Mouse (Mus musculus) Patski (cell line): Measurements from ENCODE around the gene Fam186b. TPM values are rescaled to one million over a fixed set of nuclear protein-coding genes. Genes with fewer than 3 reads are reported as not detected.

ENCODE experiments used
- ATAC-seq: fragments of 100-300 bp; one replicate; pipeline ENCODE4 v1.8.0; 2021
- CTCF ChIA-PET: fragments of 350-600 bp; sonication (Branson Sonifier 250); formaldehyde crosslinking; loops from one replicate; lab custom pipeline; 2022; ENCODE audit warnings: inconsistent platforms; lab: Charles Lee
- POLR2A ChIA-PET: fragments of 350-600 bp; sonication (Branson Sonifier 250); formaldehyde crosslinking; loops from one replicate; lab custom pipeline; 2022; ENCODE audit warnings: antibody characterized with exemption, inconsistent platforms; lab: Charles Lee
- DNase-seq: peaks from one replicate; pipeline ENCODE4 v3.0.0-alpha.2; 2011; ENCODE audit warnings: low read depth, low spot score
- H3K27me3 ChIP-seq: fragments of 371-371 bp; one replicate; pipeline ENCODE4 v1.5.1; 2021
- CTCF ChIP-seq: fragments of 100-300 bp; IDR thresholded peaks from one replicate; pipeline ENCODE4 v1.5.1; 2021
- in situ Hi-C: fragments of 300-500 bp; cut with MboI; formaldehyde crosslinking; loops from 3 replicates; pipeline ENCODE4 v1.11.1; 2018; ENCODE audit warnings: low pct_unique_long_range_greater_than_20kb, mixed read lengths
- polyA plus RNA-seq: library from polyadenylated mRNA; unstranded; gene quantifications from one replicate; pipeline ENCODE4 v1.2.3, GENCODE M21; 2021

Fam186b gene
- polyA plus RNA-seq, 1 experiment from 2014 or later: 0.67 TPM

DNA sequence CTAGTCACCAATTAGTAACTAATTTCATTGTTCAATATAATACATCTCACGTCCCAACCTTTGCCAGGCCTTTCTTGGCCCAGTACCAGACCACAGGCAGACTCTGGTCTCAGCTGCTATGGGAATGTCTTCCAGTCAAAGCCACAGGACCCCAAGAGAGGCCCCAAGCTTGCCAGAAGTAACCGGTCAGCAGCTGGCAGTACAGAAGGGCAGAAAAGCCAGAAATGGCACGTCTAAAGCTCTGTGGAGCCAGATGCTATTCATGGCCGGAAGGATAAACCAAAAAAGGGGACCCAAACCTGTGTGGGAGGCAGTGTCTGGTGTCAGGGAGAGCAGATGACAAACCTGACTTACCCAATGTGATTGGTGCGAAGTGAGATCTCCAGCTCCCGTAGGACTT lies 38.8 kb upstream of the Fam186b start:
- no peak for TF ChIP-seq CTCF
- CTCF ChIA-PET: interaction anchor here (1.3 to 11.5 kb wide), 3 partner anchors 18 to 48 kb away, joined by 4 to 66 read pairs (median 6); partner anchors contain the start of gene Fmnl3
- ATAC-seq: no peak
- POLR2A ChIA-PET: interaction anchor here (1.1 to 1.9 kb wide), 3 partner anchors 20 to 37 kb away, joined by 3 to 11 read pairs (median 4); no protein-coding TSS in a partner anchor
- in situ Hi-C loops: loop anchor here (5.0 kb wide), 1 partner anchor 33 kb away; no protein-coding TSS in a partner anchor
- H3K27me3 ChIP-seq: no peaks in the 10 kb centered on the region
- peak; percentile 86 for DNase-seq

DNA sequence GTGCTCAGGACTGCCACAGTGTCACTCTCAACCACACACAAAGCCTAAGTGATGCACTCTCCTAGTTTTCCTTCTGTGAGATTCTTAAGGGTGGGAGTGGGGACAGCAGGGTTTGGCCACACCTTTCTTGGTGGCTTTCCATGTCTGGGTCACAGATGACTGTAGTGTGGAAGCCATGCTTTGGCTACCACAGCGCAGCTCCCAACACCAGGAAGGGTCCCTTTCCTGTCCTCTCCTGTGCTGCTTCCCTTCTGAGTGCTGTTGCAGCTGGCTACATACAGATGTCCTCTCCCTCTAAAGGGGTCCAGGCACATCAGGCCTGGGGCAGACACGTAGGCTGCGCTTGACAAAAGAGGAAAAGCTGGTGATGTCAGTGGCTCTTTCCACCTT lies 38.0 kb upstream of the Fam186b start:
- ATAC-seq (no peak), DNase-seq (no peak)
- H3K27me3 ChIP-seq: no peaks in the 10 kb centered on the region
- POLR2A ChIA-PET: interaction anchor here (0.6 to 1.9 kb wide), 4 partner anchors 11 to 36 kb away, joined by 3 to 11 read pairs (median 4); partner anchors contain the start of gene Fmnl3
- no peak for TF ChIP-seq CTCF
- in situ Hi-C loops: loop anchor here (5.0 kb wide), 1 partner anchor 34 kb away; no protein-coding TSS in a partner anchor
- CTCF ChIA-PET: interaction anchor here (1.3 to 11.5 kb wide), 7 partner anchors 10 to 82 kb away, joined by 4 to 66 read pairs (median 5); partner anchors contain the start of gene Fmnl3

DNA sequence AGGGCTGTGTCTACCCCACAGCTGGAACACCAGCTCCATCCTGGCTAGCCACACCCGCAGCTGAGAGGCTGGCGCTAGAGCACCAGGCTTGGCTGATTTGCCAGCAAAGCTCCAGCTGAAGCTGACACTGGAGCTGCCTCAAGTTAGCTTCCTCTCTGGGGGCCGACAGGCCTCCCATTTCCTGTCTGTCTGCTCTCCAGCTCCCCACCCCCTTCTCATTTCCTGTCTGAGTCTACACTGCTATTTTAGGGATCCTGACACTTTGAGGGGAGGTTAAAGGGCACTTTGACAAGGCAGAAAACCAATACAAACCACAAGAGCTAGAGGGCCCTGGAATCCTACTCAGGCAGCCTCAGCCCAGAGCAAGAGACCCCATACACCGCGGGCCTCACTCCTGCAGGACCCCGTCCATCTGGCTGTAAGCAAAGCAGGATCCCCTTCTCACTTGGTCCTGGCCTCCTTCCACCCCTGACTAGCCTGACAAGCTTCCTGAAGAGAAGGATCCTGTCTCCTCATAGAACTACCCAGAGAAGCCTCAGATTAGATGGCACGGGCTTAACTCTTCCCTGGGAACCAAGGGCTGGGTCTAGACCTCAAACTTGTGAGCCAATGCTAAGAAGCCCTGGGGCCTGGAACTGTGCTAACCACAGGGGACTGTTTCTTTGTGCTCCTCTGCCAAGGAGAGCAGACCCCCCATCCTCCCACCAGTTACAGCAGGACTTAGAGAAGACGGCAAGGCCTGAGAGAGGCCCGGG lies 37.4 kb upstream of the Fam186b start:
- no peak for TF ChIP-seq CTCF
- DNase-seq: peak; percentile 24
- ChIA-PET POLR2A (interaction anchor here (0.6 to 1.9 kb wide), 3 partner anchors 21 to 37 kb away, joined by 4 to 11 read pairs (median 5); partner anchors contain the start of gene Fmnl3), CTCF (interaction anchor here (1.2 to 11.5 kb wide), 8 partner anchors 11 to 82 kb away, joined by 4 to 66 read pairs (median 5); partner anchors contain the start of gene Fmnl3)
- no peaks in the 10 kb centered on the region for H3K27me3 ChIP-seq
- ATAC-seq: no peak
- in situ Hi-C loops: loop anchor here (5.0 kb wide), 1 partner anchor 34 kb away; no protein-coding TSS in a partner anchor

DNA sequence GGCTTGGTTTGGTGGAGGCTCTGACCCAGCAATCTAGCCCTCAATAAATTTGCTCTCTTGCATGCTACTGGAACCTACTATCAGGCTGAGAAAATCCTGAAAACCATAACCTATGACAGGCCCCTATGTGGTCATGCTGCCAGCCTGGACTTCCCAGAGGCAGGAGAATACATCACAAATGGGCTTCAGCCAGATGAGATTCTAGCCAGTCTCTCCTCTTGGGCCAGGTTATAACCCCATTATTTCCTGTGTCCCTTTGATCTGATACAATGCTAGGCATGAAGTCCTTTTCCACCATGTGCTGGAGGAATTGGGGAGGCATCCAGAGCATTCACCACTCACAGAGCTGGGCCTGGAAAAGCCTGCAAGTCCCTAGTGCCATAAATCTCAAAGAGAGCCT lies 36.4 kb upstream of the Fam186b start:
- no peak for DNase-seq

DNA sequence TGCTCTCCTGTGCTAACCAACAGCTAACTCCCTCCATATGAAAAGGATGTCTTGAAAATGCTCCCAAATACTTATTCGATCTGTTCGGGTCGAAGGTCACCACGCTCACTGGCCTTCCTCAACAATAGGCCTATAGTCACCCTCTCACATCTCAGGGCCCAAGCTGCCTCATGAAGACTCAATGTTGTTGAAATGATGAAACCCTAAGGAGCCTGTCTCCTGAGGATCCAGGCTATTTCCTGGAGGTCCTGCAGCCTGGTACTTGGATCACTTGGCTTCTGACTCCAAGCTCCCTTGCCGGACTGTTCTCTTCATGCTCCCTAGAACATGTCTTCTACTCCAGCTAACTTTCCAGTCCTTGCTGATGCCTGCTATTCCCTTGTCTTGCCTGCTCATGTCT lies 35.7 kb upstream of the Fam186b start:
- no peaks in the 10 kb centered on the region for H3K27me3 ChIP-seq
- TF ChIP-seq CTCF: no peak
- DNase-seq (no peak), ATAC-seq (no peak)
- in situ Hi-C loops: loop anchor here (5.0 kb wide), 1 partner anchor 36 kb away; no protein-coding TSS in a partner anchor
- POLR2A ChIA-PET: no interaction called here
- CTCF ChIA-PET: interaction anchor here (2.2 to 11.5 kb wide), 2 partner anchors 34 to 39 kb away, joined by 5 to 66 read pairs; partner anchors contain the start of gene Fmnl3

More for the DNA sequence above, 36.4 kb upstream of the Fam186b start:
- ATAC-seq: no peak
- H3K27me3 ChIP-seq: no peaks in the 10 kb centered on the region
- CTCF ChIA-PET: interaction anchor here (1.2 to 11.5 kb wide), 3 partner anchors 13 to 39 kb away, joined by 4 to 66 read pairs (median 5); partner anchors contain the start of gene Fmnl3
- no peak for TF ChIP-seq CTCF
- in situ Hi-C loops: loop anchor here (5.0 kb wide), 1 partner anchor 35 kb away; no protein-coding TSS in a partner anchor
- POLR2A ChIA-PET: no interaction called here

DNA sequence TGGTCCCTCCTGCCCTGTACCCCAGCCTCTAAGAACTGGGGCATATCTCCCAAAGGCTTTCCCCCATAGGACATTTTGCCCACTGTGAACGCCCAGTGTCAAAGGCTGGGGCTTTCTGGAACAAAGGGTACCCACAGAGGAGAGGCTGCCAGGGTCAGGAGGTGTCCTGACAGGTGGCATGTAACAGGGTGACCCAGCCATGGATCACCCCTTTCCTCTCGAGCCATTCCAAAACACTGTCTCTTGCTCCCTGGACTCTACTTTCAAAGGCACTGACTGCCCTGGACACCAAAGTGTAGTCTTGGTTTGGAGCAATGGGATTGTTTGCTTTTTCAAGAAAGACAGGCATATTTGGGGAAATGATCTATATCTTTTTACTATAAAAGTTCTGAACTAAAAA lies 34.6 kb upstream of the Fam186b start:
- in situ Hi-C loops: loop anchor here (5.0 kb wide), 1 partner anchor 37 kb away; no protein-coding TSS in a partner anchor
- CTCF ChIA-PET: interaction anchor here (1.2 to 11.5 kb wide), 3 partner anchors 11 to 40 kb away, joined by 5 to 66 read pairs (median 5); partner anchors contain the start of gene Fmnl3
- ATAC-seq: no peak
- DNase-seq: no peak
- H3K27me3 ChIP-seq: no peaks in the 10 kb centered on the region
- POLR2A ChIA-PET: interaction anchor here (1.1 to 1.7 kb wide), 2 partner anchors 15 to 38 kb away, joined by 3 to 4 read pairs; no protein-coding TSS in a partner anchor
- no peak for TF ChIP-seq CTCF

DNA sequence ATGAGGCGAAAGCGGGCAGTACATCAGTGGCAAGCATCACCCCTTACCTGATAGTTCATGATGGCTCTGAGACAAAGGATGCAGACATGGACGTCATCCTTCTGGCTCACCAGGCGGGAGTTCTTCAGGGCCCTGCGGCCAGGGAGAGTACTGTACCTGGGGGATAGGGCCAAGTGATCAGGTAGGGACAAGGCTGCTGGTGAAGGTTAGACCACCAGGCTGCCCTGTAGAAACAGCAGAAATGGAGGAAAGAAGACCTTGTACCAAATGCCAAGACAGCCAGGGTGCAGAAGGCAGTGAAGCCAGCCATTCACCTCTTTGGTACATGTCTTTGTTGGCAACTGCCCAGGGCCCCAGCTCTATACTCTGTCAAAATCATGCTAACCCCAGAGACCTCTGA lies 32.3 kb upstream of the Fam186b start:
- no peaks in the 10 kb centered on the region for H3K27me3 ChIP-seq
- in situ Hi-C loops: no loop called here
- CTCF ChIA-PET: interaction anchor here (0.6 kb wide), 1 partner anchor 143 kb away, joined by 3 read pairs; no protein-coding TSS in a partner anchor
- POLR2A ChIA-PET: interaction anchor here (0.6 kb wide), 1 partner anchor 33 kb away, joined by 4 read pairs; no protein-coding TSS in a partner anchor
- no peak for ATAC-seq
- DNase-seq: no peak
- no peak for TF ChIP-seq CTCF

DNA sequence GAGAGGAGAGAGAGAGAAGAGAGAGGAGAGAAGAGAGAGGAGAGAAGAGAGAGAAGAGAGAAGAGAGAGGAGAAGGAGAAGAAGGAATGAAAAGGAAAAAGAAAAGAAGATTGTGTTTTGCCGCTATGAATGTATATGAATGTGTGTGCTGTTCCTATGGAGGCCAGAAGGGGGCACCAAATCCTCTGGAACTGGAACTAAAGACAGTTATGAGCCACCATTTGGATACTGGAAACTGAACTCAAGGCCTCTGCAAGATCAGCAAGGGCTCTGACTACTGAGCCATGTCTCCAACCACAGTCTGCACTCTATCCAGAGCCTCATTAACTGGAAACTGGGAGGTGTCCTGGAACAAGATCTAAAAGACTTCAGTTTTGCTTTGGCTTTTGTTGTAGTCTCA lies 31.3 kb upstream of the Fam186b start:
- DNase-seq (peak; percentile 17), ATAC-seq (no peak)
- peak; percentile 88 for TF ChIP-seq CTCF
- POLR2A ChIA-PET: interaction anchor here (0.7 kb wide), 1 partner anchor 32 kb away, joined by 6 read pairs; the partner anchor contains the start of gene Prpf40b
- CTCF ChIA-PET: interaction anchor here (1.1 to 2.4 kb wide), 3 partner anchors 10 to 46 kb away, joined by 3 to 11 read pairs (median 7); no protein-coding TSS in a partner anchor
- in situ Hi-C loops: no loop called here
- H3K27me3 ChIP-seq: no peaks in the 10 kb centered on the region

DNA sequence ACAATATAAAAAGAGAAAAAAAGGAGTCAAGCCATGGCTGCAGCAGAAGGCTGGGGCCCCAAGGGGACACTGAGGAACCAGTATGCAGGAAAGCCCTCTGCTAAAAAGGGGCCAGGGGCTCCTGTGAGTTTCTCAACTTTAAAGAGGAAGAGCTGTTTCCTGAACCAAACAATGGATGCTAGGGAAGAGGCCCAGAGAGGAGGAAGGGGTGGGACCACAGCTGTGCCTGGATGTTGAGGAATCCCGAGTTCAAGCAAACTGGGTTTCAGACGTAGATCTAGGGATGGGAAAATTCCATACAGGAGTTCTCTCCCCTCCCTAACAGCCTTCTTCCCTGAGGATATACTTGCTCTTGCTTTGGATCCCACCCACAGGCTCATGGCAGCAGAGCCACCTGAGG lies 30.7 kb upstream of the Fam186b start:
- CTCF ChIA-PET: interaction anchor here (0.9 to 2.4 kb wide), 5 partner anchors 10 to 47 kb away, joined by 3 to 11 read pairs (median 3); partner anchors contain the start of gene Fmnl3
- in situ Hi-C loops: no loop called here

DNA sequence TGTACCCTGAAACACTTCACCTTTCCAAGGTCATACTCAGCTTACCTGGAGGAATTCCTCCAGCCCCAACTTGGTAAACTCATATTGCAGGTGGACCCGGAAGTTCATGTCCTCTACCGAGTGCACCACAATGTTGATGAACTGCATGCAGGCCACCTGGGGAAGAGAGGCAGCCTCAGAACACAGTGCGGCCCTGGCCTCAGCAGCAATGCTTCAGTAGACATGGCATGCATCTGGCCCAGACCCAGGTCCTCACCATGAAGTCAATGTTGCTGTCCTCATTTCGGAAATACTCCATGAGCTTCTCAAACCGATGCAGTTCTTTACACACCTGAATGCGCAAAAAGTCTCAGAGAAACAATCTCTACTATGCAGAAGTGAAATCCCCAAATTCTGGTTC lies 29.9 kb upstream of the Fam186b start:
- DNase-seq (no peak), ATAC-seq (no peak)
- POLR2A ChIA-PET: no interaction called here
- no peaks in the 10 kb centered on the region for H3K27me3 ChIP-seq
- CTCF ChIA-PET: interaction anchor here (0.9 to 2.4 kb wide), 5 partner anchors 9 to 48 kb away, joined by 3 to 11 read pairs (median 3); partner anchors contain the start of gene Fmnl3
- in situ Hi-C loops: no loop called here
- no peak for TF ChIP-seq CTCF

More for the DNA sequence above, 30.7 kb upstream of the Fam186b start:
- ATAC-seq (no peak), DNase-seq (no peak)
- TF ChIP-seq CTCF: no peak
- POLR2A ChIA-PET: interaction anchor here (0.7 kb wide), 1 partner anchor 32 kb away, joined by 6 read pairs; the partner anchor contains the start of gene Prpf40b
- H3K27me3 ChIP-seq: no peaks in the 10 kb centered on the region
